Mouse (Mus musculus) small intestine, adult 2 months (tissue): ENCODE results near the gene Rims1.

ENCODE experiments used
- CTCF ChIP-seq: fragments of 200-500 bp; IDR thresholded peaks from 2 replicates; pipeline ENCODE4 v1.5.1; 2012; ENCODE audit warnings: low read depth, mild to moderate bottlenecking, control low read depth, inconsistent platforms, low read length, moderate library complexity, mixed read lengths; ENCODE audit not compliant: insufficient replicate concordance, insufficient read length; ENCODE audit errors: extremely low read depth
- POLR2A ChIP-seq: fragments of 200-500 bp; IDR thresholded peaks from 2 replicates; pipeline ENCODE4 v1.6.1; 2012; ENCODE audit warnings: low read depth, mild to moderate bottlenecking, control low read depth, inconsistent platforms, low read length, moderate library complexity

DNA sequence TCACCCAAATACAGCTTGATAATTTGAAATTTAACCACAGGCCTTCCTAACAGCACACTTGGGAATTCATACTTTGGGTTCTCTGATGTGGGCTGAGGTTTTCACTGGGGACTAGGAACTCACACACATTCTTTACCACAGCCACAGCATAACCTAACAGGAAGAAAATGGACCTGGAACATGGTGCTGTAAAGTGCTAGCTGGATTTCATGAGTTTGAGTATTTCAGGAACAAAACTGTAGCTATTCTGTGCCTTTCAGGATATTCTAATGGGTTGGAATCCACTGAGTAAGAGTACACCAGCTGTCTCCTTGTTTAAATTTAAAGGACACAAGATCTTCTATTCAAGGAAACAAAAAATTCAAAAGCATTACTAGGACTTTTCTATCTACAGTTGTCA, 149.8 kb downstream of the Rims1 start:
- no peak for TF ChIP-seq CTCF
- no peak for TF ChIP-seq POLR2A
